Mouse (Mus musculus) spleen, adult 2 months (tissue): ENCODE measurements around the gene Slc35f3. TPM values are rescaled to one million over a fixed set of nuclear protein-coding genes. Genes with fewer than 3 reads are reported as not detected.

Source experiments
- DNase-seq, 2 experiments: peaks; one replicate each; pipeline versions ENCODE4 v3.0.0 to v3.0.0-alpha.2; 2012 to 2021; ENCODE audit warnings: low spot score in 2 of 2, low read depth in 1 of 2
- H3K27ac ChIP-seq: fragments of 200-500 bp; 2 replicates; pipeline ENCODE4 v1.5.1; 2012; ENCODE audit warnings: low read length, inconsistent platforms; ENCODE audit not compliant: insufficient read depth
- H3K27me3 ChIP-seq: fragments of 200-500 bp; 2 replicates; pipeline ENCODE4 v1.6.1; 2012; ENCODE audit warnings: mild to moderate bottlenecking, moderate library complexity, low read length, inconsistent platforms; ENCODE audit not compliant: control insufficient read depth, insufficient read depth
- H3K36me3 ChIP-seq: fragments of 200-500 bp; 2 replicates; pipeline ENCODE4 v1.6.1; 2012; ENCODE audit warnings: mild to moderate bottlenecking, low read length, inconsistent platforms; ENCODE audit not compliant: control insufficient read depth, insufficient read depth
- H3K4me1 ChIP-seq: fragments of 200-500 bp; 2 replicates; pipeline ENCODE4 v1.6.1; 2011; ENCODE audit warnings: inconsistent platforms; ENCODE audit not compliant: control insufficient read depth, insufficient read depth, insufficient read length
- H3K4me3 ChIP-seq: fragments of 200-500 bp; 2 replicates; pipeline ENCODE4 v1.5.1; 2011; ENCODE audit warnings: mild to moderate bottlenecking, inconsistent platforms; ENCODE audit not compliant: insufficient read depth, insufficient read length; ENCODE audit errors: extremely low read depth
- CTCF ChIP-seq: fragments of 200-500 bp; IDR thresholded peaks from 2 replicates; pipeline ENCODE4 v1.5.1; 2011; ENCODE audit warnings: mild to moderate bottlenecking, inconsistent platforms; ENCODE audit not compliant: insufficient read depth, insufficient read length, insufficient replicate concordance; ENCODE audit errors: extremely low read depth
- POLR2A ChIP-seq: fragments of 200-500 bp; IDR thresholded peaks from 2 replicates; pipeline ENCODE4 v1.6.1; 2011; ENCODE audit warnings: low read depth, low read length, inconsistent platforms
- WGBS: fragments of 180-500 bp; shearing (Covaris S2); methylation state at CpG from one replicate; pipeline ENCODE4 v1.1.7; 2018; 5-methylcytosine and 5-hydroxymethylcytosine counted together
- polyA plus RNA-seq: library from polyadenylated mRNA; depleted of rRNA; stranded (reverse); fragments of >200 nt; gene quantifications from 2 replicates; pipeline ENCODE4 v1.2.3, GENCODE M21; 2012

The Slc35f3 gene
- polyA plus RNA-seq, 1 experiment, result not detected

GRCm38 (mm10) chr8:126269733-126270132, 28.6 kb upstream of the Slc35f3 start:
- no peak for DNase-seq
- H3K4me3 ChIP-seq, result no peak overlapping the region
- no peaks in the 10 kb centered on the region for H3K4me1 ChIP-seq
- TF ChIP-seq POLR2A (no peak), CTCF (no peak)
- no peaks in the 10 kb centered on the region for H3K36me3 ChIP-seq
- WGBS, result 28% methylated on average over 6 of the region's 6 CpGs
- no peak overlapping the region for H3K27ac ChIP-seq
- H3K27me3 ChIP-seq, result no peaks in the 10 kb centered on the region

- Histone ChIP-seq H3K36me3 (no peaks in the 10 kb centered on the region), H3K4me1 (no peaks in the 10 kb centered on the region), H3K27ac (no peak overlapping the region), H3K27me3 (no peaks in the 10 kb centered on the region), H3K4me3 (no peak overlapping the region)
- no peak for DNase-seq
- 93% methylated on average over 2 of the region's 2 CpGs for WGBS
- TF ChIP-seq CTCF (no peak), POLR2A (no peak)
Measured at GRCm38 (mm10) chr8:126272445-126272844, 25.9 kb upstream of the Slc35f3 start.

DNA sequence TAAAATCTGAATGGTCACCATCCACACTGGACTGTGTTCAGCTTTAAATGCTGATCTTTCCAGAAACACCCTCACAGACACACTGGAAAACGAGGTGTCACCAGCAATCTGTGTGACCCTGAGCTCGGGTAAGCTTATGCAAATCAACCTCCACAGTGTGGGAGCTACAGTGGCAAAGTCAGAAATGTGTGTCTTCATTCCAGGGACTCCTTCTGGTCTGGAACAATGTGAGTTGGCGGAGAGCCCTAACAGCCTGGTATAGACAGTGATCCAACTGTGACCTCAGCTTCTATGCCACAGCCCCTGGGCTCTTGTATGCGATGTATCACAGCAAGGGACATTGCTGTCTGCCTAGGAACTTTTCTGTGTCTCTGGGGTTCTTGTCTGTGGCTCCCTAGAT, 25.3 kb upstream of the Slc35f3 start:
- DNase-seq, result no peak
- Histone ChIP-seq H3K27ac (no peak overlapping the region), H3K36me3 (no peaks in the 10 kb centered on the region), H3K4me1 (no peaks in the 10 kb centered on the region), H3K27me3 (no peaks in the 10 kb centered on the region), H3K4me3 (no peak overlapping the region)
- TF ChIP-seq CTCF (no peak), POLR2A (no peak)
- WGBS, result 58% methylated on average over 4 of the region's 4 CpGs

DNA sequence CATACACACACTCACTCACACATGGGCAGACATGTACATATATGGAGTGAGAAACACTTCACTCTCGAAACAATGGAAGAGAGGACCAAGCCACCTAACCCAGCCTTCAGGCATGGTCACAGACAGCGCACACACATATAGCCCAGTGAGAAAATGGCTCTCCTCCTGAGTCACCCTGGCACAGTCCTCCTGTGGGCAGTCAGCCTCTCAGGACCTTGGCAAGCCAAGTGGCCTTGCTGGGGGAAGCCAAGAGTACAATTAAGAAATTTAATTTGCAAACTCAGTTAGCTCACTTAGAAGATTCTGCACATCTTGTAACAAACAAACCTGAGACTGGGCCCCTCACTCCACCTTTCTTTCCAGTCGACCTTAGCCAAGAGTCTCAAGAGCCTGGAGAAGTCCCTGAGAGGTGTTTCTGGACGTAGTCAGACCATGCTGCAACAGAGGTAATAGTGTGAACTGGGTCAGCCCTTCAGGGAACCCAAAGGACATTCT, 23.4 kb upstream of the Slc35f3 start:
- H3K27ac ChIP-seq, result no peak overlapping the region
- no peaks in the 10 kb centered on the region for H3K36me3 ChIP-seq
- no peak overlapping the region for H3K4me3 ChIP-seq
- TF ChIP-seq CTCF (no peak), POLR2A (no peak)
- 59% methylated on average over 4 of the region's 4 CpGs for WGBS
- DNase-seq, result no peak
- no peaks in the 10 kb centered on the region for H3K27me3 ChIP-seq
- no peaks in the 10 kb centered on the region for H3K4me1 ChIP-seq

DNA sequence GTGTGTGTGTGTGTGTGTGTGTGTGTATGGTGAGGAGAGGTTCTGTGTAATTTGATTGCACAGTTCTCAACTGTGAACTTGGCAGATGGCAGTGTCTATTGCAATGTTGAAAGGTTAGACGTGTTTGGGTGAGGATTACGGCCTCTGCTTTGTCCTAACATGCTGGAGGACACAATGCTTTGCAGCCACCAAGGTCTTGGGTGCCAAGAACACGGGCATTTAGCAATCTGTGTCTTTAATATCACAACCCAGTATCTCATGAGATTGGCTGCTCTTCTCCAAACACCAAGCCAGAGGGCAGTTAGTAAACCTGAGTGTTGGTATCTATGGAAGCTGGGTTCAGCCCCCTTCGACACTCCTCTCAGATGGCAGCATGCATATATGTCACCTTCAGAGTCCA, 22.5 kb upstream of the Slc35f3 start:
- 74% methylated on average over 4 of the region's 4 CpGs for WGBS
- DNase-seq, result no peak
- Histone ChIP-seq H3K4me3 (no peak overlapping the region), H3K27ac (no peak overlapping the region), H3K27me3 (no peaks in the 10 kb centered on the region), H3K36me3 (no peaks in the 10 kb centered on the region), H3K4me1 (no peaks in the 10 kb centered on the region)
- TF ChIP-seq POLR2A (no peak), CTCF (no peak)

DNA sequence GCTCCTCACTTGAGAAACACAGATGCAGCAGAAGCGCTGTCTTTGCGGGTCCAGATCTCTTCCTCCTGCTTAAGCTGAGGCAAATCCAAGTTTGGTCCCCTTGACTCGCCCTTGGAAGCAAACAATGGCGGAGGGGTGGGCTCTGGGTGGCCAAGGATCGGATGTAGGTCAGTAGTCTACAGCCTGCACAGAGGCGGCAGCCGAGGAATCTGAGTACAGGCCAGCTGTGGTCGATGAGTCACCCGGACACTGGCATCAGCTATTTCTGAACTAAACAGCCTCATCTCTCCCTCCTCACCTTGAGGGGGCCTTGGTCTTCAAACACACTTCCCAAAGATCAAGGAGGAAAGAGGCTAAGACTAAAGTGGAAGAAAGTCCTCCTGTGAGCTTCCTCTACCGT, 6.4 kb upstream of the Slc35f3 start:
- TF ChIP-seq POLR2A (no peak), CTCF (no peak)
- no peak overlapping the region for H3K27ac ChIP-seq
- WGBS, result 76% methylated on average over 10 of the region's 10 CpGs
- no peak for DNase-seq
- no peak overlapping the region for H3K4me3 ChIP-seq
- H3K36me3 ChIP-seq, result no peaks in the 10 kb centered on the region
- H3K27me3 ChIP-seq, result no peaks in the 10 kb centered on the region
- no peaks in the 10 kb centered on the region for H3K4me1 ChIP-seq

- Histone ChIP-seq H3K36me3 (no peaks in the 10 kb centered on the region), H3K4me3 (no peak overlapping the region), H3K27me3 (peaks cover 6% of the 10 kb centered on the region), H3K4me1 (no peaks in the 10 kb centered on the region; the same call in 1 of the 2 replicates), H3K27ac (no peak overlapping the region)
- no peak for DNase-seq
- TF ChIP-seq POLR2A (no peak), CTCF (peak; percentile 36; the same call in 1 of the 2 replicates)
- WGBS, result 29% methylated on average over 1 of the region's 1 CpGs
Measured at GRCm38 (mm10) chr8:126297284-126297845, 993 bp upstream of the Slc35f3 start.
